22 mouse cellular contexts compared by ENCODE assay signal in the genomic region with DNA sequence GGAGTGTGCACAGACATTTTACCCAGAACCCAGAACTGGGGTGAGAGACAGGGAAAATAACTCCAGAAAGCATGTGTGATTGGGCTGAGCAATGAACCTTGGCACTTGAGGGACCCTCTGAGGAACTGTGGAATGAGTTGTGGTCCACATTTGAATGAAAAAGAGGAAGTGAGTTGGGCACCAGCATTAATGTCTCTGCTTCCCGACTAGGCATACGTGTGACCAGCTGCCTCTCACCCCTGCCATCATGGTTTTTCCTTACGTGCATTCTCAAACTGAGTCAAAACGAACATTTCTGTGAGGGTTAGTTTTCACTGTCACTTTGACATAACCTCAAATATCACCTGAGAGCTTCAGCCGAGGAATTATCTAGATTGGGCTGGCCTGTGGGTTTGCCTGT.
DNase-seq lines count a peak whose midpoint lies in the region; ATAC-seq and TF ChIP-seq lines count a peak whose summit lies in the region.
"Had no signal": no experiment of that assay in that cellular context is flagged by ENCODE, and none has a peak within 500 bp of the region (broad histone marks: within the 10 kb centered on the region; RNA-seq: fewer than 3 reads in every experiment).

No protein-coding gene starts in this region.

- H3K4me3 ChIP-seq in spleen, adult 2 months (ENCODE audit: extremely low read depth, insufficient read depth, insufficient read length): no peak overlapping the region
- no peak overlapping the region for H3K4me3 ChIP-seq in CH12.LX (replicated peaks in 1 of 3; ENCODE audit: low read depth in 2 of 3, low read length in 2 of 3, poor library complexity in 1 of 3)
- H3K4me3 ChIP-seq in intestine, embryonic 16.5 days (ENCODE audit: low read length): no peak overlapping the region
- H3K4me3 ChIP-seq: embryonic facial prominence, embryonic 15.5 days; erythroblast, embryonic 14.5 days; forebrain, embryonic 15.5 days; heart, embryonic 12.5 days; hindbrain, embryonic 15.5 days had no signal

- H3K9me3 ChIP-seq in CH12.LX (replicated peaks; ENCODE audit: low read length): no peaks in the 10 kb centered on the region
- H3K9me3 ChIP-seq in intestine, embryonic 16.5 days (ENCODE audit: control insufficient read depth, low read length): no peaks in the 10 kb centered on the region
- H3K9me3 ChIP-seq: embryonic facial prominence, embryonic 15.5 days; forebrain, embryonic 15.5 days; heart, embryonic 12.5 days; hindbrain, embryonic 15.5 days had no signal

- no peak for TF ChIP-seq CTCF in spleen, adult 2 months (IDR thresholded peaks at IDR 0.05; ENCODE audit: extremely low read depth, insufficient read depth, insufficient read length, insufficient replicate concordance)
- TF ChIP-seq CTCF in CH12.LX (conservative IDR thresholded peaks at IDR 0.05 in 1 of 2, IDR thresholded peaks at IDR 0.05 in 1 of 2; ENCODE audit: low read depth in 2 of 2, low read length in 2 of 2): no peak

- no peaks in the 10 kb centered on the region for H3K36me3 ChIP-seq in spleen, adult 2 months (ENCODE audit: control insufficient read depth, insufficient read depth, low read length)
- no peaks in the 10 kb centered on the region for H3K36me3 ChIP-seq in CH12.LX (replicated peaks in 1 of 2; ENCODE audit: control insufficient read depth in 1 of 2, insufficient read depth in 1 of 2, low read length in 1 of 2)
- no peaks in the 10 kb centered on the region for H3K36me3 ChIP-seq in intestine, embryonic 16.5 days (ENCODE audit: control insufficient read depth, insufficient read depth, low read length)
- H3K36me3 ChIP-seq: embryonic facial prominence, embryonic 15.5 days; forebrain, embryonic 15.5 days; heart, embryonic 12.5 days; hindbrain, embryonic 15.5 days had no signal

- no peak overlapping the region for H3K9ac ChIP-seq in CH12.LX (ENCODE audit: insufficient read depth, low read depth)
- no peak overlapping the region for H3K9ac ChIP-seq in intestine, embryonic 16.5 days (ENCODE audit: low read depth, low read length)
- H3K9ac ChIP-seq: embryonic facial prominence, embryonic 15.5 days; forebrain, embryonic 15.5 days; heart, embryonic 12.5 days; hindbrain, embryonic 15.5 days had no signal

- no peak for TF ChIP-seq POLR2A in spleen, adult 2 months (IDR thresholded peaks at IDR 0.05; ENCODE audit: low read depth, low read length)
- no peak for TF ChIP-seq POLR2A in CH12.LX (IDR thresholded peaks at IDR 0.05; ENCODE audit: low read depth, low read length)

- dilution Hi-C loops in CH12.LX (cut with MboI; ENCODE audit: extremely low pct_ligation_motif_present, extremely low pct_unique_long_range_greater_than_20kb, low sequenced_read_pairs): no loop called here

- peaks cover 7% of the 10 kb centered on the region; the same call in 1 of the 2 replicates for H3K4me1 ChIP-seq in spleen, adult 2 months (ENCODE audit: control insufficient read depth, insufficient read depth, insufficient read length)
- H3K4me1 ChIP-seq in CH12.LX (ENCODE audit: control insufficient read depth in 1 of 2, insufficient read depth in 2 of 2): peaks cover 10 to 33% of the 10 kb centered on the region in 2 experiments
- H3K4me1 ChIP-seq in intestine, embryonic 16.5 days (ENCODE audit: control insufficient read depth, insufficient read depth, low read length): 0 out of 2 replicates have a peak, but pooled peaks cover 2% of the 10 kb centered on the region
- H3K4me1 ChIP-seq: forebrain, embryonic 15.5 days; hindbrain, embryonic 15.5 days had no signal

- no peak overlapping the region for H3K27ac ChIP-seq in spleen, adult 2 months (ENCODE audit: insufficient read depth, low read length)
- H3K27ac ChIP-seq in CH12.LX (ENCODE audit: insufficient read depth, low read depth): no peak overlapping the region
- H3K27ac ChIP-seq in intestine, embryonic 16.5 days (ENCODE audit: low read length): no peak overlapping the region
- H3K27ac ChIP-seq: embryonic facial prominence, embryonic 15.5 days; forebrain, embryonic 15.5 days; hindbrain, embryonic 15.5 days had no signal

- H3K27me3 ChIP-seq in spleen, adult 2 months (ENCODE audit: control insufficient read depth, insufficient read depth, low read length): no peaks in the 10 kb centered on the region
- peaks cover 40% of the 10 kb centered on the region for H3K27me3 ChIP-seq in CH12.LX (replicated peaks)
- no peaks in the 10 kb centered on the region for H3K27me3 ChIP-seq in intestine, embryonic 16.5 days (replicated peaks; ENCODE audit: control insufficient read depth, insufficient read depth, low read length)
- H3K27me3 ChIP-seq: embryonic facial prominence, embryonic 15.5 days; forebrain, embryonic 15.5 days; hindbrain, embryonic 15.5 days; Patski had no signal

- peak; percentile 99 for TF ChIP-seq EP300 in CH12.LX (IDR thresholded peaks at IDR 0.05; ENCODE audit: low read length)

- peak overlapping the region; percentile 53 for H3K4me2 ChIP-seq in CH12.LX (ENCODE audit: insufficient read depth, low read depth, poor library complexity, severe bottlenecking)
- H3K4me2 ChIP-seq in intestine, embryonic 16.5 days (ENCODE audit: low read depth, low read length): no peak overlapping the region
- H3K4me2 ChIP-seq: embryonic facial prominence, embryonic 15.5 days; forebrain, embryonic 15.5 days; heart, embryonic 12.5 days; hindbrain, embryonic 15.5 days had no signal

- 10% methylated on average over 5 of the region's 5 CpGs for WGBS in spleen, adult 2 months
- WGBS in intestine, embryonic 16.5 days: 78% methylated on average over 5 of the region's 5 CpGs

- DNase-seq in spleen, adult 2 months (ENCODE audit: low read depth in 1 of 2, low spot score in 2 of 2): peak; percentile 33 to 37
- no peak for DNase-seq in spleen, postnatal 10 days (ENCODE audit: low spot score in 2 of 2)
- DNase-seq in CH12.LX (ENCODE audit: extremely low read depth): peak; percentile 98
- DNase-seq in lung, postnatal 4 days: no peak
- DNase-seq: adrenal gland, adult 2 months; adrenal gland, postnatal 36 days; cerebellum, adult 11 months; cerebellum, adult 9-10 months; cerebellum, postnatal 25 days; gastrocnemius, postnatal 14 days had no signal

- no peak; the same call in 1 of the 2 replicates for TF ChIP-seq RAD21 in CH12.LX (IDR thresholded peaks at IDR 0.05; ENCODE audit: low read depth, low read length)

- peak; percentile 77 to 92 for ATAC-seq in hematopoietic stem cell, adult 5-6 weeks (replicated peaks in 1 of 2; ENCODE audit: insufficient read depth in 1 of 2, low FRiP score in 2 of 2, low TSS enrichment in 1 of 2, low read depth in 1 of 2, poor library complexity in 2 of 2, severe bottlenecking in 2 of 2)
- ATAC-seq in neutrophil, adult 5-6 weeks (ENCODE audit: extremely low read depth, insufficient number of reproducible peaks, low FRiP score, poor library complexity, severe bottlenecking): peak; percentile 85
- ATAC-seq in intestine, embryonic 16.5 days: no peak
- ATAC-seq in frontal cortex, adult (ENCODE audit: low TSS enrichment): no peak
- ATAC-seq: activated CD4-positive, CD25-positive, alpha-beta regulatory T cell, adult 4 months; forebrain, embryonic 15.5 days; intestine, postnatal 0 days; Patski had no signal

- no peaks in the 10 kb centered on the region for H3K79me2 ChIP-seq in CH12.LX (replicated peaks; ENCODE audit: control insufficient read depth, extremely low read depth, insufficient read depth, poor library complexity, severe bottlenecking)

- in situ Hi-C loops in CH12.LX (cut with MboI; ENCODE audit: low pct_ligation_motif_present, low pct_unique_long_range_greater_than_20kb, low sequenced_read_pairs): loop anchor here (10.0 kb wide), 2 partner anchors 52 to 98 kb away; a partner anchor contains a TSS

TF ChIP-seq in CH12.LX, 34 proteins besides CTCF, POLR2A, EP300 and RAD21 (continues in another document):
- TF ChIP-seq TCF12 (IDR thresholded peaks at IDR 0.05; ENCODE audit: low read depth, low read length) (peak; percentile 95), JUND (conservative IDR thresholded peaks at IDR 0.05; ENCODE audit: low read depth, low read length) (peak; percentile 96), CHD2 (IDR thresholded peaks at IDR 0.05; ENCODE audit: low read length) (peak; percentile 63), ELF1 (IDR thresholded peaks at IDR 0.05; ENCODE audit: low read depth, low read length) (peak; percentile 44; the same call in 1 of the 2 replicates), ZC3H11A (IDR thresholded peaks at IDR 0.05; ENCODE audit: low read depth, low read length) (no peak), UBTF (IDR thresholded peaks at IDR 0.05; ENCODE audit: low read depth, low read length) (no peak), BHLHE40 (IDR thresholded peaks at IDR 0.05; ENCODE audit: low read depth, low read length) (peak; percentile 99), IRF4 (IDR thresholded peaks at IDR 0.05; ENCODE audit: low read depth, low read length) (peak; percentile 96), E2F4 (IDR thresholded peaks at IDR 0.05; ENCODE audit: insufficient replicate concordance, low read depth, low read length) (no peak), USF2 (conservative IDR thresholded peaks at IDR 0.05; ENCODE audit: low read depth, low read length) (no peak), SIN3A (IDR thresholded peaks at IDR 0.05; ENCODE audit: low read length) (peak; percentile 82), JUN (IDR thresholded peaks at IDR 0.05; ENCODE audit: insufficient read depth, low read depth, low read length) (peak; percentile 80), ETS1 (conservative IDR thresholded peaks at IDR 0.05; ENCODE audit: low read depth, low read length) (peak; percentile 98), RCOR1 (conservative IDR thresholded peaks at IDR 0.05; ENCODE audit: low read depth, low read length) (peak; percentile 99), MYC (IDR thresholded peaks at IDR 0.05; ENCODE audit: low read depth, low read length) (peak; percentile 75; the same call in 1 of the 2 replicates), ZNF384 (IDR thresholded peaks at IDR 0.05; ENCODE audit: low read depth, low read length) (no peak), NELFE (IDR thresholded peaks at IDR 0.05; ENCODE audit: low read depth, low read length) (no peak), MEF2A (IDR thresholded peaks at IDR 0.05; ENCODE audit: borderline replicate concordance, low read depth, low read length) (peak; percentile 90), SMC3 (IDR thresholded peaks at IDR 0.05; ENCODE audit: low read depth, low read length) (no peak), NRF1 (IDR thresholded peaks at IDR 0.05; ENCODE audit: low read depth, low read length) (no peak), TBP (conservative IDR thresholded peaks at IDR 0.05; ENCODE audit: low read depth, low read length) (no peak), USF1 (IDR thresholded peaks at IDR 0.05; ENCODE audit: low read depth, low read length) (no peak), KAT2A (IDR thresholded peaks at IDR 0.05; ENCODE audit: insufficient replicate concordance, low read length) (0 out of 2 replicates have a peak, but pooled peaks have one; percentile 49), PAX5 (IDR thresholded peaks at IDR 0.05; ENCODE audit: low read length) (no peak), POLR2AphosphoS2 (IDR thresholded peaks at IDR 0.05; ENCODE audit: low read depth, low read length) (no peak), ZMIZ1 (IDR thresholded peaks at IDR 0.05; ENCODE audit: low read depth, low read length) (no peak)

Comparison
In these comparisons a context has a peak if more than half of its experiments do, and no peak if none do; other contexts are left out.
1. DNase-seq: peak in spleen, adult 2 months (2 of 2) and CH12.LX (single experiment); none in spleen, postnatal 10 days (0 of 2) and lung, postnatal 4 days (0 of 2).
2. ATAC-seq: peak in hematopoietic stem cell, adult 5-6 weeks (2 of 2) and neutrophil, adult 5-6 weeks (single experiment); none in intestine, embryonic 16.5 days (single experiment) and frontal cortex, adult (single experiment).